Mouse (Mus musculus): ENCODE measurements at regions not wholly inside any gene's neighbourhood (a gene's known extent, or its start where the extent isn't known, plus 50 kb on each side); places are given as distances from the start of the nearest gene placed in this dataset.
"Not testable (repeated sequence)": the region's sequence is repeated elsewhere in the genome, so short reads cannot be mapped to it uniquely, and the experiment has no call there.

GRCm38 (mm10) chr1:88799789-88800188 is 97.8 kb upstream of the Arl4c start:
- no peak for DNase-seq (ENCODE audit: low spot score)
- ATAC-seq: no peak
- peaks cover 6% of the 10 kb centered on the region for H3K4me1 ChIP-seq (ENCODE audit: control insufficient read depth, insufficient read depth, low read length)
- no peak overlapping the region for H3K9ac ChIP-seq (ENCODE audit: low read length)
- no peaks in the 10 kb centered on the region for H3K9me3 ChIP-seq (replicated peaks; ENCODE audit: control insufficient read depth, low read length)
- no peak overlapping the region for H3K4me3 ChIP-seq (ENCODE audit: low read depth, low read length)
- no peaks in the 10 kb centered on the region for H3K27me3 ChIP-seq (replicated peaks; ENCODE audit: control insufficient read depth, insufficient read depth, low read length)
- no peaks in the 10 kb centered on the region for H3K36me3 ChIP-seq (ENCODE audit: control insufficient read depth, insufficient read depth, low read length)
- 26% methylated on average over 8 of the region's 8 CpGs for WGBS
- H3K27ac ChIP-seq (ENCODE audit: low read depth, low read length): peak overlapping the region; percentile 14; the same call in 1 of the 2 replicates
- H3K4me2 ChIP-seq (ENCODE audit: low read length): no peak overlapping the region

DNA sequence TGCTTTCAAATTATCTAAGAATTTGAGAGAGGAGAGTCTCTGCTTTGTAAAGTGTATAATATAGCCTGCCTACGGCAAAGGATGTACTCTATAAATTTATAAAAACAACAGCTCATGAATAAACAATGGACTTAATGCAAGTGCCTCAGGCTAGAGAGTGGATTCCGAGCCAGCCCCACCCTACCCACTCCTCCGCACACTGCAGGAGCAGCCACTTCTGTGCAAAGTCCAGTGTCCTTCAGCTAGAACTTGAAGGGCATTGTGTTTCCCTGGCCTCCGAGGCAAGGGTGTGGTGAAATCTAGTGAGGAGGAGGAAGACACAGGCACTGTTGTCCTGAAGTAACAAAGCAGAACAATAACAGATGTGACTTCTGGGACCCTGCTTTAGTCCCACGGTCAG is 98.4 kb upstream of the Arl4c start:
- H3K4me3 ChIP-seq (ENCODE audit: low read depth, low read length): no peak overlapping the region
- H3K9me3 ChIP-seq (replicated peaks; ENCODE audit: control insufficient read depth, low read length): no peaks in the 10 kb centered on the region
- ATAC-seq (no peak), DNase-seq (ENCODE audit: low spot score) (no peak)
- H3K4me1 ChIP-seq (ENCODE audit: control insufficient read depth, insufficient read depth, low read length): peaks cover 6% of the 10 kb centered on the region
- H3K27ac ChIP-seq (ENCODE audit: low read depth, low read length): no peak overlapping the region
- no peaks in the 10 kb centered on the region for H3K36me3 ChIP-seq (ENCODE audit: control insufficient read depth, insufficient read depth, low read length)
- 60% methylated on average over 5 of the region's 5 CpGs for WGBS
- H3K9ac ChIP-seq (ENCODE audit: low read length): no peak overlapping the region
- H3K4me2 ChIP-seq (ENCODE audit: low read length): no peak overlapping the region
- H3K27me3 ChIP-seq (replicated peaks; ENCODE audit: control insufficient read depth, insufficient read depth, low read length): no peaks in the 10 kb centered on the region

- not testable (repeated sequence) for H3K27ac ChIP-seq (ENCODE audit: low read depth, low read length); H3K9me3 ChIP-seq (replicated peaks; ENCODE audit: control insufficient read depth, low read length); H3K27me3 ChIP-seq (replicated peaks; ENCODE audit: control insufficient read depth, insufficient read depth, low read length); ATAC-seq; H3K4me3 ChIP-seq (ENCODE audit: low read depth, low read length); DNase-seq (ENCODE audit: low spot score); H3K4me2 ChIP-seq (ENCODE audit: low read length); H3K36me3 ChIP-seq (ENCODE audit: control insufficient read depth, insufficient read depth, low read length); H3K9ac ChIP-seq (ENCODE audit: low read length); H3K4me1 ChIP-seq (ENCODE audit: control insufficient read depth, insufficient read depth, low read length)
These were observed 99.1 kb upstream of the Arl4c start for GRCm38 (mm10) chr1:88801151-88801550.

GRCm38 (mm10) chr1:88806960-88807359 is 104.9 kb upstream of the Arl4c start:
- H3K4me3 ChIP-seq (ENCODE audit: low read depth, low read length): no peak overlapping the region
- H3K9me3 ChIP-seq (replicated peaks; ENCODE audit: control insufficient read depth, low read length): no peaks in the 10 kb centered on the region
- no peak overlapping the region for H3K4me2 ChIP-seq (ENCODE audit: low read length)
- DNase-seq (ENCODE audit: low spot score) (no peak), ATAC-seq (no peak)
- 66% methylated on average over 6 of the region's 6 CpGs for WGBS
- H3K9ac ChIP-seq (ENCODE audit: low read length): no peak overlapping the region
- H3K36me3 ChIP-seq (ENCODE audit: control insufficient read depth, insufficient read depth, low read length): no peaks in the 10 kb centered on the region
- H3K4me1 ChIP-seq (ENCODE audit: control insufficient read depth, insufficient read depth, low read length): no peaks in the 10 kb centered on the region
- H3K27me3 ChIP-seq (replicated peaks; ENCODE audit: control insufficient read depth, insufficient read depth, low read length): no peaks in the 10 kb centered on the region
- H3K27ac ChIP-seq (ENCODE audit: low read depth, low read length): no peak overlapping the region

DNA sequence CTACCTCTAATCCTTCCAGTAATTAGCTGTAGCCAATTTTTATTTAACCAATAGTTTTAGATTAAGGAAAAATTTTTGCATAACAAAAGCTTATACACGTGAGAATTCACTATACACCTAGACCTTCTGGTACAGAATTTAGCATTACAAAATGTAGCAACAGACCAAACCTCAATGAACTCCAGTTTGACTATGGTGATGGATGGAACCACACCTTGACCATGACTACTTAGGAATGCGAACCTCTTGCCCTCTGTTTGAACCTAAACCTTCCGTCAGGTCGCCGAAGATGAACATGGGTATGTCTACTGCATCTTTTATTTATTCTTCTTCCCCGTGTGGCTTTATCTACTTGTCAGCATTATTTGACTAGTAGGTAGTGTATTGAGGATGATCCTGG is 105.9 kb upstream of the Arl4c start:
- H3K4me2 ChIP-seq (ENCODE audit: low read length): no peak overlapping the region
- H3K4me1 ChIP-seq (ENCODE audit: control insufficient read depth, insufficient read depth, low read length): no peaks in the 10 kb centered on the region
- no peaks in the 10 kb centered on the region for H3K9me3 ChIP-seq (replicated peaks; ENCODE audit: control insufficient read depth, low read length)
- H3K27ac ChIP-seq (ENCODE audit: low read depth, low read length): no peak overlapping the region
- 84% methylated on average over 6 of the region's 6 CpGs for WGBS
- H3K9ac ChIP-seq (ENCODE audit: low read length): no peak overlapping the region
- DNase-seq (ENCODE audit: low spot score) (no peak), ATAC-seq (no peak)
- H3K27me3 ChIP-seq (replicated peaks; ENCODE audit: control insufficient read depth, insufficient read depth, low read length): no peaks in the 10 kb centered on the region
- H3K36me3 ChIP-seq (ENCODE audit: control insufficient read depth, insufficient read depth, low read length): no peaks in the 10 kb centered on the region
- no peak overlapping the region for H3K4me3 ChIP-seq (ENCODE audit: low read depth, low read length)

GRCm38 (mm10) chr1:88808508-88808907 is 106.5 kb upstream of the Arl4c start:
- Histone ChIP-seq H3K4me1 (ENCODE audit: control insufficient read depth, insufficient read depth, low read length) (no peaks in the 10 kb centered on the region), H3K27ac (ENCODE audit: low read depth, low read length) (no peak overlapping the region), H3K27me3 (replicated peaks; ENCODE audit: control insufficient read depth, insufficient read depth, low read length) (no peaks in the 10 kb centered on the region), H3K4me2 (ENCODE audit: low read length) (no peak overlapping the region), H3K9me3 (replicated peaks; ENCODE audit: control insufficient read depth, low read length) (no peaks in the 10 kb centered on the region), H3K4me3 (ENCODE audit: low read depth, low read length) (no peak overlapping the region), H3K36me3 (ENCODE audit: control insufficient read depth, insufficient read depth, low read length) (no peaks in the 10 kb centered on the region), H3K9ac (ENCODE audit: low read length) (no peak overlapping the region)
- 25% methylated on average over 3 of the region's 3 CpGs for WGBS
- DNase-seq (ENCODE audit: low spot score): no peak
- ATAC-seq: no peak

- ATAC-seq: no peak
- H3K9ac ChIP-seq (ENCODE audit: low read length): no peak overlapping the region
- H3K36me3 ChIP-seq (ENCODE audit: control insufficient read depth, insufficient read depth, low read length): no peaks in the 10 kb centered on the region
- no peaks in the 10 kb centered on the region for H3K9me3 ChIP-seq (replicated peaks; ENCODE audit: control insufficient read depth, low read length)
- DNase-seq (ENCODE audit: low spot score): no peak
- no peaks in the 10 kb centered on the region for H3K27me3 ChIP-seq (replicated peaks; ENCODE audit: control insufficient read depth, insufficient read depth, low read length)
- H3K4me2 ChIP-seq (ENCODE audit: low read length): no peak overlapping the region
- no peak overlapping the region for H3K27ac ChIP-seq (ENCODE audit: low read depth, low read length)
- no peak overlapping the region for H3K4me3 ChIP-seq (ENCODE audit: low read depth, low read length)
- no peaks in the 10 kb centered on the region for H3K4me1 ChIP-seq (ENCODE audit: control insufficient read depth, insufficient read depth, low read length)
- 70% methylated on average over 2 of the region's 2 CpGs for WGBS
These were observed 107.7 kb upstream of the Arl4c start for GRCm38 (mm10) chr1:88809756-88810155.

DNA sequence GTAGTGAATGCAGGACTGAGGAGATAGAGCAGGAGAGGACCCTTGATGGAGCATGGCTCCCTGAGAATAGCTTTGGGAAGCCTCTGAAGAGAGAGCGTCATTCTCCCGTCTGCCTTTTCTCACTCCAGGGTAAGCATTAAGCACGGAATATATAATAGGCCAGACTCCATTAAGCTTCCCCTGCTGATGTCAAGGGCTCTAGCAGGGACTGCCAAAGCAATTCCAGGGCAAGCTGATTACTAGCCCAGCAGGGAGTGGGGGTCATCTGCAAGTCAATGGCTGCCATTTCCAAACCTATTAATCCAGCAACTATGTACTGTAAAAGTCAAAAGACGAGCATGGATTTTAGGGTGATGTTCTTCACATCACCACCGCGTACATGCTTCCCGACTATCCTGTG is 111.2 kb upstream of the Arl4c start:
- Histone ChIP-seq H3K4me1 (ENCODE audit: control insufficient read depth, insufficient read depth, low read length) (no peaks in the 10 kb centered on the region), H3K4me3 (ENCODE audit: low read depth, low read length) (no peak overlapping the region), H3K27ac (ENCODE audit: low read depth, low read length) (peak overlapping the region; percentile 45; the same call in 1 of the 2 replicates), H3K36me3 (ENCODE audit: control insufficient read depth, insufficient read depth, low read length) (no peaks in the 10 kb centered on the region), H3K9me3 (replicated peaks; ENCODE audit: control insufficient read depth, low read length) (no peaks in the 10 kb centered on the region), H3K9ac (ENCODE audit: low read length) (no peak overlapping the region), H3K27me3 (replicated peaks; ENCODE audit: control insufficient read depth, insufficient read depth, low read length) (no peaks in the 10 kb centered on the region), H3K4me2 (ENCODE audit: low read length) (no peak overlapping the region)
- ATAC-seq (peak; percentile 34; the same call in 1 of the 2 replicates), DNase-seq (ENCODE audit: low spot score) (peak; percentile 55)
- 29% methylated on average over 7 of the region's 7 CpGs for WGBS

GRCm38 (mm10) chr1:88816376-88816945 is 114.4 kb upstream of the Arl4c start:
- H3K9me3 ChIP-seq (replicated peaks; ENCODE audit: control insufficient read depth, low read length): no peaks in the 10 kb centered on the region
- ATAC-seq (peak; percentile 72; the same call in 1 of the 2 replicates), DNase-seq (ENCODE audit: low spot score) (peak; percentile 86)
- H3K36me3 ChIP-seq (ENCODE audit: control insufficient read depth, insufficient read depth, low read length): no peaks in the 10 kb centered on the region
- no peaks in the 10 kb centered on the region for H3K27me3 ChIP-seq (replicated peaks; ENCODE audit: control insufficient read depth, insufficient read depth, low read length)
- no peaks in the 10 kb centered on the region for H3K4me1 ChIP-seq (ENCODE audit: control insufficient read depth, insufficient read depth, low read length)
- H3K4me2 ChIP-seq (ENCODE audit: low read length): no peak overlapping the region
- WGBS: 82% methylated on average over 9 of the region's 9 CpGs
- H3K9ac ChIP-seq (ENCODE audit: low read length): no peak overlapping the region
- no peak overlapping the region for H3K27ac ChIP-seq (ENCODE audit: low read depth, low read length)
- H3K4me3 ChIP-seq (ENCODE audit: low read depth, low read length): no peak overlapping the region

Data from forebrain, embryonic 14.5 days (tissue).